Mouse (Mus musculus): ENCODE data around the gene Spaca4.

- TF ChIP-seq CTCF (IDR thresholded peaks at IDR 0.05; ENCODE audit: borderline replicate concordance, insufficient read depth, low read depth, low read length) = no peak
- TF ChIP-seq POLR2A (IDR thresholded peaks at IDR 0.05; ENCODE audit: borderline replicate concordance, insufficient read depth, low read length) = no peak
Measured at GRCm38 (mm10) chr7:45766764-45767163, 41.2 kb upstream of the Spaca4 start.
